Mouse (Mus musculus): ENCODE measurements around the gene Lao1. TPM values are rescaled to one million over a fixed set of nuclear protein-coding genes. Genes with fewer than 3 reads are reported as not detected.

Gene Lao1
- polyA plus RNA-seq, 1 experiment from 2014 or later, result not detected

DNA sequence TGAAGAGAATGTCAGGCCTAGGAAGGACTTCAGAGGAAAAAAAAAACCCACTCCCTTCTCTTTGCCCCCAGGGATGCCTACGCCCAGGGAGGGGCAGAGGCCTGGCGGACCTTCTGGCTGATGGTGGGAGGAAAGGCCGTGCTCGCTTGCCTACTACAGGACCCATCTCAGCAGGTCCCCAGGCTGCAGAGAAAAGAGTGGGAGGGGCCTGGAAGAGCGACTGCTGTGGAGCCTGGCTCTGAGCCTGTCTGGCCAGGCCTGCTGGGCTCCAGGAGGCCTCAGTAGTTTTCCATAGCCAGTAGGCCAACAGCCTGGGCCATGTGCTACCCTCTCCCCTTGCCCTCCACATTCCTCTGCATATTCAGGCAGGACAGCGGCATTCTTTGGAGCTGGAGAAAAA, 47.1 kb downstream of the Lao1 start:
- 21% methylated on average over 6 of the region's 6 CpGs for WGBS
- ATAC-seq (ENCODE audit: low FRiP score) (no peak), DNase-seq (ENCODE audit: low spot score) (no peak)

GRCm38 (mm10) chr4:119009814-119010213, 48.4 kb downstream of the Lao1 start:
- H3K4me1 ChIP-seq (replicated peaks; ENCODE audit: control insufficient read depth, insufficient read depth, low read length), result no peaks in the 10 kb centered on the region
- WGBS, result 83% methylated on average over 8 of the region's 8 CpGs
- H3K9ac ChIP-seq (ENCODE audit: low read depth, low read length), result no peak overlapping the region
- no peak overlapping the region for H3K4me3 ChIP-seq (ENCODE audit: low read depth, low read length)
- no peaks in the 10 kb centered on the region for H3K36me3 ChIP-seq (ENCODE audit: control insufficient read depth, insufficient read depth, low read length)
- no peaks in the 10 kb centered on the region for H3K27me3 ChIP-seq (ENCODE audit: control insufficient read depth, insufficient read depth, low read length)
- ATAC-seq (ENCODE audit: low FRiP score), result no peak
- no peak overlapping the region for H3K4me2 ChIP-seq (replicated peaks; ENCODE audit: low read depth, low read length)
- H3K27ac ChIP-seq (ENCODE audit: low read depth, low read length), result no peak overlapping the region
- no peaks in the 10 kb centered on the region for H3K9me3 ChIP-seq (ENCODE audit: control insufficient read depth, low read length)
- no peak for DNase-seq (ENCODE audit: low spot score)

More for the DNA sequence above, 47.1 kb downstream of the Lao1 start:
- Histone ChIP-seq H3K9ac (ENCODE audit: low read depth, low read length) (no peak overlapping the region), H3K36me3 (ENCODE audit: control insufficient read depth, insufficient read depth, low read length) (no peaks in the 10 kb centered on the region), H3K4me2 (replicated peaks; ENCODE audit: low read depth, low read length) (no peak overlapping the region), H3K4me3 (ENCODE audit: low read depth, low read length) (no peak overlapping the region), H3K9me3 (ENCODE audit: control insufficient read depth, low read length) (no peaks in the 10 kb centered on the region), H3K4me1 (replicated peaks; ENCODE audit: control insufficient read depth, insufficient read depth, low read length) (no peaks in the 10 kb centered on the region), H3K27ac (ENCODE audit: low read depth, low read length) (no peak overlapping the region), H3K27me3 (ENCODE audit: control insufficient read depth, insufficient read depth, low read length) (no peaks in the 10 kb centered on the region)

DNA sequence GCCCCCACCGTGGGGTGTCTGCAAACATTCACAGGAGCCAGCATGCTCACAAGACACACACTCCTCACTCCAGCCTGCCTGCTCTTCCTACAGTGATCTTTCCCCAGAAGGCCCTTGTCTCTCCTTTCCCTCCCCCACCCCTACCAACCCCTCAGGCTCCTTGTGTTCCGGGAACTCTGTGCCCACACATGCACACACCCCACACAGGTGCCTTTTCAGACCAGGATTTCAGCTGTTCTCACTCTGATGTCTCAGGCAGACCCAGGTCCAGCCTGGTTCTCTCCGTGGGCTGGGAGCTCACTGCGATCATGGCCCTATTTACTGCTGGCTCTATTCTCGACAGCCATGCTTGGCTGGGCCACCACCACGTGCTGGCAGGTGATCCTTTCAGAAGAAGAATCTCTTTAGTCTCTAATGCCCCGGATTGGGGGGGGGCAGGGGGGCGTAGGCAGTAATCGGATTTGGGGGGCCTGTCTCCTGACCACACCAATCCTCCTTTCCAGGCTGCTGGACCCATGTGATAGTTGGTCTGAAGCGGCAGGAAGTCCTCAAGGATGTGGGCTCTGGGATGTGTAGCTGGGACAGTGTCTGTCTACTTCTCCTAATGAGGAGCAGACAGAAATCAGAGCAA, 49.8 kb downstream of the Lao1 start:
- no peak overlapping the region for H3K27ac ChIP-seq (ENCODE audit: low read depth, low read length)
- 58% methylated on average over 10 of the region's 10 CpGs for WGBS
- DNase-seq (ENCODE audit: low spot score), result no peak

DNA sequence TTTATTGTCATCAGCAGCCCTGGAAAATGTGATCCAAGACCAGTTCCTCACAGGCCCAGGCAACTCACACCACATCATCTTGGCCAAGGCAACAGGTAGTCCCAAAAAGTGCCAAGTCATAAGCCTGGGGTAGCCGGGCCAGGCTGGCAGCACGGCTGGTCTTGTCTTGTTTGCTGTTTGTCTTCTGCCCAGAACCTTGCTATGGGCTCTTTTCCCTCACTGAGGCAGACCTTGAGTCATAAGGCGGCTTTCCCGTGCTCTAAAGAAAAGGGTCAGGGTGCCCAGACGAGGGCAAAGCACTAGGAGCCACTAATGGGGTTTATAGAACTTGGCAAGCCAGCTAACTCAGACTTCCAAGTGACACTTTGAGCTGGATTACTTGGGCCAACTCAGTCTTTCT, 51.7 kb downstream of the Lao1 start:
- WGBS, result 89% methylated on average over 5 of the region's 5 CpGs
- H3K9me3 ChIP-seq (ENCODE audit: control insufficient read depth, low read length), result no peaks in the 10 kb centered on the region
- H3K4me2 ChIP-seq (replicated peaks; ENCODE audit: low read depth, low read length), result no peak overlapping the region
- H3K27ac ChIP-seq (ENCODE audit: low read depth, low read length), result no peak overlapping the region
- DNase-seq (ENCODE audit: low spot score) (no peak), ATAC-seq (ENCODE audit: low FRiP score) (no peak)
- no peak overlapping the region for H3K9ac ChIP-seq (ENCODE audit: low read depth, low read length)
- no peak overlapping the region for H3K4me3 ChIP-seq (ENCODE audit: low read depth, low read length)
- no peaks in the 10 kb centered on the region for H3K27me3 ChIP-seq (ENCODE audit: control insufficient read depth, insufficient read depth, low read length)
- H3K4me1 ChIP-seq (replicated peaks; ENCODE audit: control insufficient read depth, insufficient read depth, low read length), result no peaks in the 10 kb centered on the region
- no peaks in the 10 kb centered on the region for H3K36me3 ChIP-seq (ENCODE audit: control insufficient read depth, insufficient read depth, low read length)

More for the DNA sequence above, 49.8 kb downstream of the Lao1 start:
- Histone ChIP-seq H3K9me3 (ENCODE audit: control insufficient read depth, low read length) (no peaks in the 10 kb centered on the region), H3K4me2 (replicated peaks; ENCODE audit: low read depth, low read length) (no peak overlapping the region), H3K27me3 (ENCODE audit: control insufficient read depth, insufficient read depth, low read length) (no peaks in the 10 kb centered on the region), H3K4me3 (ENCODE audit: low read depth, low read length) (no peak overlapping the region), H3K4me1 (replicated peaks; ENCODE audit: control insufficient read depth, insufficient read depth, low read length) (no peaks in the 10 kb centered on the region), H3K36me3 (ENCODE audit: control insufficient read depth, insufficient read depth, low read length) (no peaks in the 10 kb centered on the region), H3K9ac (ENCODE audit: low read depth, low read length) (no peak overlapping the region)
- ATAC-seq (ENCODE audit: low FRiP score), result no peak

GRCm38 (mm10) chr4:119014997-119015396, 53.6 kb downstream of the Lao1 start:
- H3K9ac ChIP-seq (ENCODE audit: low read depth, low read length), result no peak overlapping the region
- no peak overlapping the region for H3K4me3 ChIP-seq (ENCODE audit: low read depth, low read length)
- no peaks in the 10 kb centered on the region for H3K36me3 ChIP-seq (ENCODE audit: control insufficient read depth, insufficient read depth, low read length)
- no peaks in the 10 kb centered on the region; the same call in 1 of the 2 replicates for H3K4me1 ChIP-seq (replicated peaks; ENCODE audit: control insufficient read depth, insufficient read depth, low read length)
- no peak overlapping the region for H3K4me2 ChIP-seq (replicated peaks; ENCODE audit: low read depth, low read length)
- no peak for DNase-seq (ENCODE audit: low spot score)
- H3K27me3 ChIP-seq (ENCODE audit: control insufficient read depth, insufficient read depth, low read length), result no peaks in the 10 kb centered on the region
- no peak overlapping the region for H3K27ac ChIP-seq (ENCODE audit: low read depth, low read length)
- no peaks in the 10 kb centered on the region for H3K9me3 ChIP-seq (ENCODE audit: control insufficient read depth, low read length)
- no peak for ATAC-seq (ENCODE audit: low FRiP score)

- no peak overlapping the region for H3K27ac ChIP-seq (ENCODE audit: low read depth, low read length)
- DNase-seq (ENCODE audit: low spot score) (no peak), ATAC-seq (ENCODE audit: low FRiP score) (no peak)
- H3K4me3 ChIP-seq (ENCODE audit: low read depth, low read length), result no peak overlapping the region
- 68% methylated on average over 6 of the region's 6 CpGs for WGBS
- no peak overlapping the region for H3K9ac ChIP-seq (ENCODE audit: low read depth, low read length)
- H3K36me3 ChIP-seq (ENCODE audit: control insufficient read depth, insufficient read depth, low read length), result no peaks in the 10 kb centered on the region
- no peaks in the 10 kb centered on the region for H3K27me3 ChIP-seq (ENCODE audit: control insufficient read depth, insufficient read depth, low read length)
- no peaks in the 10 kb centered on the region for H3K9me3 ChIP-seq (ENCODE audit: control insufficient read depth, low read length)
- no peaks in the 10 kb centered on the region; the same call in 1 of the 2 replicates for H3K4me1 ChIP-seq (replicated peaks; ENCODE audit: control insufficient read depth, insufficient read depth, low read length)
- H3K4me2 ChIP-seq (replicated peaks; ENCODE audit: low read depth, low read length), result no peak overlapping the region
Observed at GRCm38 (mm10) chr4:119015557-119015956, 54.2 kb downstream of the Lao1 start.

DNA sequence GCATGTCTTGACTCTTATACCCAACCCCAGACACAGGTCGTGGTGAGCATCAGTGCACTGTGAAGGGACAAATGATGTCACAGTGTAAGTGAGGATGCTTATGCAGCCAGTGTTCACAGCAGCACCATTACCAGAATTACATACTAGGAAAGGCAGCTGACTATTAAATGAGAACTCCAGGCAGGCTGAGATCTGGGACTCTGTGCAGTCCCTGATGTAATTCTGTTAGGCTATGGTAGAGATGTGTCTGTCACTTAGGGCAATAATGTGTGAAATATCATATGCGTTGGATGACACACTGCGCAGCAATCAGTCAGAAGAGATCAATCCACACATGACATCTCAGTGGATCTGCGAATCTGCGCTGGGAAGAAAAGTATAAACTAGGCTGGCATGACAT, 55.7 kb downstream of the Lao1 start:
- no peak for DNase-seq (ENCODE audit: low spot score)
- H3K27me3 ChIP-seq (ENCODE audit: control insufficient read depth, insufficient read depth, low read length), result no peaks in the 10 kb centered on the region
- no peak overlapping the region for H3K9ac ChIP-seq (ENCODE audit: low read depth, low read length)
- no peaks in the 10 kb centered on the region for H3K36me3 ChIP-seq (ENCODE audit: control insufficient read depth, insufficient read depth, low read length)
- 87% methylated on average over 5 of the region's 5 CpGs for WGBS
- H3K9me3 ChIP-seq (ENCODE audit: control insufficient read depth, low read length), result no peaks in the 10 kb centered on the region
- H3K27ac ChIP-seq (ENCODE audit: low read depth, low read length), result no peak overlapping the region
- ATAC-seq (ENCODE audit: low FRiP score), result no peak
- H3K4me3 ChIP-seq (ENCODE audit: low read depth, low read length), result no peak overlapping the region
- H3K4me2 ChIP-seq (replicated peaks; ENCODE audit: low read depth, low read length), result no peak overlapping the region
- H3K4me1 ChIP-seq (replicated peaks; ENCODE audit: control insufficient read depth, insufficient read depth, low read length), result peaks cover 2% of the 10 kb centered on the region; the same call in 1 of the 2 replicates

Other genes starting within 250 kb of the Lao1 start
- gene Olfr1340, start 241.4 kb upstream of the Lao1 start, polyA plus RNA-seq (2014; fragmentation: Nextera tagmentation; extraction: Ambion mirVana), result not detected in 2 replicates
- gene Olfr1339, start 229.4 kb upstream of the Lao1 start, polyA plus RNA-seq (2014; fragmentation: Nextera tagmentation; extraction: Ambion mirVana), result not detected in 2 replicates
- gene Olfr1338, start 202.8 kb upstream of the Lao1 start, polyA plus RNA-seq (2014; fragmentation: Nextera tagmentation; extraction: Ambion mirVana), result not detected in 2 replicates
- gene Olfr1337, start 179.0 kb upstream of the Lao1 start, polyA plus RNA-seq (2014; fragmentation: Nextera tagmentation; extraction: Ambion mirVana), result not detected in 2 replicates
- not detected in 2 replicates for gene Olfr1335, start 151.6 kb upstream of the Lao1 start, polyA plus RNA-seq (2014; fragmentation: Nextera tagmentation; extraction: Ambion mirVana)
- gene Olfr1333, start 125.3 kb upstream of the Lao1 start, polyA plus RNA-seq (2014; fragmentation: Nextera tagmentation; extraction: Ambion mirVana), result not detected in 2 replicates
- gene Olfr1331, start 96.9 kb upstream of the Lao1 start, polyA plus RNA-seq (2014; fragmentation: Nextera tagmentation; extraction: Ambion mirVana), result not detected in 2 replicates
- gene Olfr1330, start 73.0 kb upstream of the Lao1 start, polyA plus RNA-seq (2014; fragmentation: Nextera tagmentation; extraction: Ambion mirVana), result not detected in 2 replicates
- not detected in 2 replicates for gene Olfr1329, start 44.1 kb upstream of the Lao1 start, polyA plus RNA-seq (2014; fragmentation: Nextera tagmentation; extraction: Ambion mirVana)
- 0.07 TPM in 1 of 2 replicates, not detected in the other for gene Olfr1328, start 23.0 kb upstream of the Lao1 start, polyA plus RNA-seq (2014; fragmentation: Nextera tagmentation; extraction: Ambion mirVana)
- 134 and 137 TPM in 2 replicates for gene Slc2a1, start 147.1 kb downstream of the Lao1 start, polyA plus RNA-seq (2014; fragmentation: Nextera tagmentation; extraction: Ambion mirVana)
- gene Zfp691, start 212.6 kb downstream of the Lao1 start, polyA plus RNA-seq (2014; fragmentation: Nextera tagmentation; extraction: Ambion mirVana), result 7.4 and 8.3 TPM in 2 replicates
- 9.9 and 11.1 TPM in 2 replicates for gene Ermap, start 228.4 kb downstream of the Lao1 start, polyA plus RNA-seq (2014; fragmentation: Nextera tagmentation; extraction: Ambion mirVana)
- gene Svbp, start 233.7 kb downstream of the Lao1 start, polyA plus RNA-seq (2014; fragmentation: Nextera tagmentation; extraction: Ambion mirVana), result 177 and 201 TPM in 2 replicates

All from hindbrain, embryonic 11.5 days (tissue).